Mouse (Mus musculus): ENCODE results near the gene Urb2. TPM values are rescaled to one million over a fixed set of nuclear protein-coding genes. Genes with fewer than 3 reads are reported as not detected.
"Not testable (repeated sequence)": the region's sequence is repeated elsewhere in the genome, so short reads cannot be mapped to it uniquely, and the experiment has no call there.

Gene Urb2
- polyA plus RNA-seq, 1 experiment from 2014 or later: 5.5 TPM

- Histone ChIP-seq H3K9ac (no peak overlapping the region), H3K27ac (no peak overlapping the region), H3K27me3 (no peaks in the 10 kb centered on the region), H3K4me2 (replicated peaks) (no peak overlapping the region), H3K36me3 (peaks cover 20% of the 10 kb centered on the region), H3K4me1 (no peaks in the 10 kb centered on the region), H3K4me3 (no peak overlapping the region), H3K9me3 (no peaks in the 10 kb centered on the region)
- 85% methylated on average over 13 of the region's 13 CpGs for WGBS
- no peak for ATAC-seq (ENCODE audit: low FRiP score, low read depth)
These were observed 30.8 kb upstream of the Urb2 start for GRCm38 (mm10) chr8:123990277-123991049.

GRCm38 (mm10) chr8:123992587-123992986 lies 28.7 kb upstream of the Urb2 start:
- Histone ChIP-seq H3K9ac (no peak overlapping the region), H3K4me2 (replicated peaks) (no peak overlapping the region), H3K36me3 (peaks cover 38% of the 10 kb centered on the region), H3K9me3 (no peaks in the 10 kb centered on the region), H3K27ac (no peak overlapping the region), H3K4me1 (no peaks in the 10 kb centered on the region), H3K27me3 (no peaks in the 10 kb centered on the region), H3K4me3 (no peak overlapping the region)
- no peak for ATAC-seq (ENCODE audit: low FRiP score, low read depth)
- WGBS: 90% methylated on average over 8 of the region's 8 CpGs

GRCm38 (mm10) chr8:123993597-123993996 lies 27.7 kb upstream of the Urb2 start:
- Histone ChIP-seq H3K9ac (no peak overlapping the region), H3K36me3 (peaks cover 47% of the 10 kb centered on the region), H3K4me3 (no peak overlapping the region), H3K4me2 (replicated peaks) (no peak overlapping the region), H3K27me3 (no peaks in the 10 kb centered on the region), H3K9me3 (no peaks in the 10 kb centered on the region), H3K4me1 (no peaks in the 10 kb centered on the region), H3K27ac (no peak overlapping the region)
- no peak for ATAC-seq (ENCODE audit: low FRiP score, low read depth)
- WGBS: 90% methylated on average over 5 of the region's 5 CpGs

GRCm38 (mm10) chr8:123993997-123994396 lies 27.3 kb upstream of the Urb2 start:
- Histone ChIP-seq H3K27me3 (no peaks in the 10 kb centered on the region), H3K9ac (no peak overlapping the region), H3K4me3 (no peak overlapping the region), H3K4me1 (no peaks in the 10 kb centered on the region), H3K36me3 (peaks cover 51% of the 10 kb centered on the region), H3K9me3 (no peaks in the 10 kb centered on the region), H3K4me2 (replicated peaks) (no peak overlapping the region), H3K27ac (no peak overlapping the region)
- no peak for ATAC-seq (ENCODE audit: low FRiP score, low read depth)
- 94% methylated on average over 3 of the region's 3 CpGs for WGBS

- no peak overlapping the region for H3K4me2 ChIP-seq (replicated peaks)
- ATAC-seq (ENCODE audit: low FRiP score, low read depth): no peak
- no peak overlapping the region for H3K4me3 ChIP-seq
- peaks cover 90% of the 10 kb centered on the region for H3K36me3 ChIP-seq
- no peaks in the 10 kb centered on the region for H3K9me3 ChIP-seq
- H3K9ac ChIP-seq: no peak overlapping the region
- H3K27ac ChIP-seq: no peak overlapping the region
- 82% methylated on average over 2 of the region's 2 CpGs for WGBS
- no peaks in the 10 kb centered on the region for H3K4me1 ChIP-seq
- no peaks in the 10 kb centered on the region for H3K27me3 ChIP-seq
These were observed 21.7 kb upstream of the Urb2 start for GRCm38 (mm10) chr8:123999568-123999967.

GRCm38 (mm10) chr8:124002546-124003108 lies 18.7 kb upstream of the Urb2 start:
- Histone ChIP-seq H3K27me3 (no peaks in the 10 kb centered on the region), H3K36me3 (peaks cover 95% of the 10 kb centered on the region), H3K4me1 (no peaks in the 10 kb centered on the region), H3K9ac (0 out of 2 replicates have a peak overlapping the region, but pooled peaks have one; percentile 8), H3K27ac (no peak overlapping the region), H3K4me3 (no peak overlapping the region), H3K4me2 (replicated peaks) (no peak overlapping the region), H3K9me3 (no peaks in the 10 kb centered on the region)
- ATAC-seq (ENCODE audit: low FRiP score, low read depth): no peak
- 93% methylated on average over 10 of the region's 10 CpGs for WGBS

GRCm38 (mm10) chr8:124007829-124008228 lies 13.5 kb upstream of the Urb2 start:
- Histone ChIP-seq H3K4me3 (no peak overlapping the region), H3K9ac (no peak overlapping the region), H3K27me3 (no peaks in the 10 kb centered on the region), H3K36me3 (peaks cover 72% of the 10 kb centered on the region), H3K9me3 (no peaks in the 10 kb centered on the region), H3K27ac (no peak overlapping the region), H3K4me2 (replicated peaks) (no peak overlapping the region), H3K4me1 (no peaks in the 10 kb centered on the region)
- 56% methylated on average over 6 of the region's 6 CpGs for WGBS
- ATAC-seq (ENCODE audit: low FRiP score, low read depth): no peak

- Histone ChIP-seq H3K27ac (no peak overlapping the region), H3K4me1 (no peaks in the 10 kb centered on the region), H3K4me3 (no peak overlapping the region), H3K9me3 (no peaks in the 10 kb centered on the region), H3K36me3 (peaks cover 34% of the 10 kb centered on the region), H3K4me2 (replicated peaks) (no peak overlapping the region), H3K27me3 (no peaks in the 10 kb centered on the region), H3K9ac (no peak overlapping the region)
- no peak for ATAC-seq (ENCODE audit: low FRiP score, low read depth)
- WGBS: 82% methylated on average over 3 of the region's 3 CpGs
These were observed 9.7 kb upstream of the Urb2 start for GRCm38 (mm10) chr8:124011580-124011979.

GRCm38 (mm10) chr8:124011989-124012586 lies 9.2 kb upstream of the Urb2 start:
- Histone ChIP-seq H3K4me1 (no peaks in the 10 kb centered on the region), H3K27ac (no peak overlapping the region), H3K4me2 (replicated peaks) (no peak overlapping the region), H3K9me3 (no peaks in the 10 kb centered on the region), H3K4me3 (no peak overlapping the region), H3K27me3 (no peaks in the 10 kb centered on the region), H3K36me3 (peaks cover 29% of the 10 kb centered on the region), H3K9ac (no peak overlapping the region)
- ATAC-seq (ENCODE audit: low FRiP score, low read depth): no peak
- 98% methylated on average over 3 of the region's 3 CpGs for WGBS

GRCm38 (mm10) chr8:124014299-124014698 lies 7.0 kb upstream of the Urb2 start:
- ATAC-seq (ENCODE audit: low FRiP score, low read depth); H3K9me3 ChIP-seq; H3K27ac ChIP-seq; H3K4me2 ChIP-seq (replicated peaks); H3K27me3 ChIP-seq; H3K9ac ChIP-seq; H3K4me3 ChIP-seq; H3K36me3 ChIP-seq: not testable (repeated sequence)
- H3K4me1 ChIP-seq: peaks cover 14% of the 10 kb centered on the region
- 91% methylated on average over 7 of the region's 7 CpGs for whole genome bisulfite sequencing

GRCm38 (mm10) chr8:124014751-124015150 lies 6.6 kb upstream of the Urb2 start:
- no peaks in the 10 kb centered on the region for H3K27me3 ChIP-seq
- no peak for ATAC-seq (ENCODE audit: low FRiP score, low read depth)
- no peak overlapping the region for H3K4me3 ChIP-seq
- 86% methylated on average over 3 of the region's 3 CpGs for WGBS
- no peaks in the 10 kb centered on the region for H3K9me3 ChIP-seq
- peaks cover 3% of the 10 kb centered on the region for H3K36me3 ChIP-seq
- peaks cover 19% of the 10 kb centered on the region for H3K4me1 ChIP-seq
- no peak overlapping the region for H3K9ac ChIP-seq
- H3K27ac ChIP-seq: no peak overlapping the region
- H3K4me2 ChIP-seq (replicated peaks): no peak overlapping the region

- peak overlapping the region; percentile 81 for H3K9ac ChIP-seq
- no peaks in the 10 kb centered on the region for H3K27me3 ChIP-seq
- H3K27ac ChIP-seq: no peak overlapping the region
- 35% methylated on average over 13 of the region's 13 CpGs for WGBS
- H3K4me1 ChIP-seq: peaks cover 35% of the 10 kb centered on the region
- H3K4me2 ChIP-seq (replicated peaks): peak overlapping the region; percentile 74
- peaks cover 8% of the 10 kb centered on the region for H3K36me3 ChIP-seq
- peak overlapping the region; percentile 83 for H3K4me3 ChIP-seq
- ATAC-seq (ENCODE audit: low FRiP score, low read depth): no peak
- H3K9me3 ChIP-seq: no peaks in the 10 kb centered on the region
These were observed 1.5 kb upstream of the Urb2 start for GRCm38 (mm10) chr8:124019782-124020181.
